Mouse (Mus musculus) lung, postnatal 4 days (tissue): ENCODE measurements around the gene Lage3.
A peak's percentile ranks its signal among the peaks of the same experiment; 100 is the strongest.
"Not testable (repeated sequence)": the region's sequence is repeated elsewhere in the genome, so short reads cannot be mapped to it uniquely, and the experiment has no call there.

Experiments used
- DNase-seq, 2 experiments: peaks; one replicate each; pipeline ENCODE4 v3.0.0; 2021

The Lage3 gene

DNA sequence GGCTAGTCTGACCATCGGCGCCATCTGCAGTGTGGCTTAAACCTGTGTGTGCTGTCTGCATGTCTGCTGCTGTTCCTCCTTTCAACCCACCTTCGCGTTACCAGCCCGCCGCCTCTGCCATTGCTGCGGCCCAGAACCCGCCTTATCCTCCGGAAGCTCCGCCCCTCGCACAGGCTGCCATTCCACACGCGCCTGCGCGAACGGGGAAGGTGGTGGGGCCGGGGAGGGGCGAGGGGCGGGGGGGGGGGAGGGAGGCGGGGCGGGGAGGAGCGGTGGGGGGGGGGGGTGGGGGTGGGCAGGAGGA is at the start of gene Lage3:
Lage3 (minus strand) TSS at position 152 of the 304 bp plus-strand sequence.
- peak; percentile 86 to 89 for DNase-seq

DNA sequence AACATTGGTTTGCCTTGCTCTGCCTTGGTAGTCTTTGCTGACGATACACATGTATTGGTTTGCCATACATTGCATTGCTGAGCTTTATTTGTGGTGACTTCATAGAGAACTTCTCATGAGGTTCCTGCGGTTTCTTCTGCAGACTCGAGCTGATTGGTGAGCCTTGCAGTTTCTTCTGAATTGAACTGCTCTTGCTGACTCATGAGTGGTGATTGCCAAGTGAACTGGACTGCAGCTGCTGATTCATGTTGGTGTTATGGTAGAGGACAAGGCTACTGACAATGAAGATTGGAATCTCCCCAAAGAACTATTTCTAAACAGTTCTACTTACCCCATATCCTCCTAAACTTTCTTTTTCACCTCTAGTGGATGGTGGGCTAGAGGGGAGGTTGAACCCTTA is 46.7 kb upstream of the Lage3 start:
- DNase-seq, result no peak

DNA sequence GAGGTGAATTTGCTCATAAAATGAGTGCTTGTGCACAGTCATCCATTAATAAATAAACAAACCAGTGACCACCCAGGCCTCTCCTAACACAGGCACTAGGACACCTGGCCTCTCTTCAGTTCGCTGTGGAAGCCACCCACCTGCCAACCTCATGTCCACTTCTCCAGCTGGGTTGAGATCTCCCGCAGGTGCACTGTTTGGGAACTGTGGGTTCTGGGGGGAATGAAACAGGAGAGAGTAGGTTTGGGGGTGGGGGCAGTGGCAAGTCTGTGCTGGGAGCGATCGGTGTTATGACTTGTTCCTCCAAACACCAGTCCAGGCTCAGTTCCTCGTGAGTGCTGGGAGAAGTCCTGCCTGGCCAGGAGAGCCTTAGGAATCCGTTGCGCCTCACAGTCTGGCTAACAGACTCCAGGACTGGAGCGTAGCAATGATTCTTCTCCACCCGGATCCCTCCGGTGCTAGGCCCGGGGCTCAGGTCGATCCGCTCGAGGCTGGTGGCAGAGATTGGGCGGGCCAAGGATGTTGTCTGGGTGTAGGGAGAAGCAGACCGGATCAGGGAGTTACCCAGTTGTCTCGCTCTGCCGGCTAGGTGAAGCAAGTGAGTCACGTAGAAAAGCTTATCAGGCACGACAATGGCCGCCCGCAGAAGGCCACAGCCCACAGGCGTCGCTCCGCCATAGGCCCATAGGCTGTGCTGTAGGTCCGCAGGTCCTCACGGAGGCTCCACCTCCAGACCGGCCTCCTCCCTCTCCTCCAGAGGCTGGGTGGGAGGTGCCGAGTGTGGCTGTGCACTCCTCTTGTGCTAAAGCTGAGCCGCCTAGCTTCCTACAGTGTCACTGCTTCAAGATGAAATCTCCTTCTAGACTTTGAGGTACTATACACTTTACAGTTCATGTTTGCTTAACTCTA is 39.4 kb upstream of the Lage3 start, which contains the start of the genes Fam3a and Ikbkg:
Fam3a (minus strand) TSS at position 738 of the 909 bp plus-strand sequence.
Ikbkg (plus strand) TSS at position 756 of the 909 bp plus-strand sequence.
- peak; percentile 87 to 94 for DNase-seq

DNA sequence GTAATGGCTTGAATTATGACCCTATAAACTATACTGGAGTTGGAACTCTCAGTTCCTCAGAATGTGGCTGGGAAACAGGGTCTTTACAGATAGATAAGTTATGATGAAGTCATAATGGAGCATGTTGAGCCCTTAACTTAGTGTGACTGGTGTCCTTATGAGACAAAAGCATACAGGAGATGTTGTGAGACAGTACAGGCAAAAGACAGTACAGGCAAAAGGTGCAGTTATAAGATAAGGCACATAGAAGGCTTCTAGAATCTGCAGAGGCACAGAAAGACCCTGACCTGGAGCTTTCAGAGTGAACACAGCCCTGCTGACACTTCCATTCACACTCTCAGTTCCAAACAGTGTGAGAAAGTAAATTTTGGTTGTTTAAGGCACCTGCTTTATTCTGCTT is 34.7 kb upstream of the Lage3 start:
- no peak for DNase-seq

DNA sequence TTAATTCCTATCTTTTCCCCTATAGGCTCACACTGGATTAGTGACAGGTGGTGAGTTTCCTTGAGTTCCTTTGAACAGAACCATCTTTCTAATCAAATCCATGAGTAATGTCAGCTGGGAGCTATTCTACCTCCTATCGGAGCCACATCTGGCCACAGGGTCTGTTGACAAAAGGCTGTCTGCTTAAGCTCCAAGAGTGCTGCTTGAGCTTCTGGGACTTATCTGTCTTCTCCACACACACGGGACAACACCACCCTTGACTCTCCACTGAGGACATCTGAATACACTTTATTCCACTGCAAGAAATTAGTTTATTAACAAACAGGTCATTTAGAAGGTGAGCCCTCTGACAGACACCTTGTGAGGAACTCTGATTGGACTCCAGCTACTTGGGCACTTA is 31.0 kb upstream of the Lage3 start:
- DNase-seq, result no peak

DNA sequence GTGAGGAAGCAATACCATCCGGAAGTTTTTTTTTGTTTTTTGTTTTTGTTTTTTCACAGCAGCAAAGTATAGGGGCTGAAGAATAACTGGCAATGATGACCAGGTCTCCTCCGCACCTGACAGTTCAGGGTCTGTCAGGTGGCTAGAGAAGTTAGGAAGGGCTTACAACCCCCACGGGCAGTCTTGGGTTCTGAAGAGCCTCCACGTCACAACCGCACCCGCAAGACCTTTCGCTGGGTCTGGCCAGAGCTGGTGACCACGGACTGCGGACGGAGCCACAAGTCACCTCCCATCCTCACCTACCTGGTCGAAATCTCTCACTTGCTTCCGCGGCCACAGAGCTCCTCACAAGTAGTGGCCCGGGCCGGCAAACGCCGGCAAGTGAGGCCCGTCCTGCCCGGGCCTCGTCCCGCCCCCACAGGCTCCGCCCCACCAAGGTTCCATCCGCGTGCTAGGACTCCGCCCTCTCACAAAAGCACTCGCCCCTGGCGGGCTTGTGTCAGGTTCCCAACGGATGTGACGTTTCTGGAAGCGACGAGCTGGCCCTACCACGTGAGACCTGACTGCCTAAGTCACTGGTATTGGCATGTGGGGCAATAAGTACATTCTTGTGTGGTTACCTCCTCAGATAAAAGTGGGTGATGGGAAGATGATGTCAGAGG is 19.6 kb upstream of the Lage3 start, which contains the start of the genes Ubl4a and Slc10a3:
Ubl4a (minus strand) TSS at position 331 of the 662 bp plus-strand sequence.
Slc10a3 (minus strand) TSS at position 462 of the 662 bp plus-strand sequence.
- DNase-seq, result peak; percentile 91 to 93

DNA sequence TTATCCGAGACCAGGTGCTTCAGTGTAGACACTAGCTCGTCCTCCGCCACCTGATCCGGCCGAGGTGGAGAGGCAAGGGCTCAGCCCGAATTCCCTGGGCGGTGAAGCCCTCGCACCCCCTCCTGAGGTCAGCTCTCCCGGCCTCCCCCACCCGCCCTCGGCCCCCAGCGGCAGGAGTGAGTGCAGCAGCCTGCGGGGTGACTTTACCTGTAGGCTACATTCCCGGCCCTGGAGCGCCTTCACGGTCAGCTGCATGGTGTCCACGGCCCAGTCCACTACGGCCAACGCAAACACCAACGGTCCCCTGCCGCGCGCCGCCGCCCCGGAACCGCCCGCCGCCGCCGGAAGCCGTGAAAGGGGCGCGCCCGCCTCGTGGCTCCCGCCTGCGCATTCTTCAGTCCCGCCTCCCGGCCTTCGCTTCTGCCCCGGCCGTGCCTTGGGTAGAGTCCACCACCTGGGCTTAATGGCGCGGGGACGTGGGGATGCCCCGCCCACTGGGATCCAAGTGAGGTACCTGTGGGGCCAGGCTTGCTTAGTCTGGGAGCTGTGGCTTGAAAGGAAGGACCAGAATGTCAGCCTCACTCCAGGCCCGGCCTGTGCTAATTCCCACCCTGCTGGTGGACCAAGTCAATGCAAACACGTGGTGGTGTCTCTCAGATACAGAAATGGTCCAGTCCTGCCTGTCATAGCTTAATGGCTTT is 14.9 kb upstream of the Lage3 start:
- DNase-seq, result peak; percentile 81 to 86

DNA sequence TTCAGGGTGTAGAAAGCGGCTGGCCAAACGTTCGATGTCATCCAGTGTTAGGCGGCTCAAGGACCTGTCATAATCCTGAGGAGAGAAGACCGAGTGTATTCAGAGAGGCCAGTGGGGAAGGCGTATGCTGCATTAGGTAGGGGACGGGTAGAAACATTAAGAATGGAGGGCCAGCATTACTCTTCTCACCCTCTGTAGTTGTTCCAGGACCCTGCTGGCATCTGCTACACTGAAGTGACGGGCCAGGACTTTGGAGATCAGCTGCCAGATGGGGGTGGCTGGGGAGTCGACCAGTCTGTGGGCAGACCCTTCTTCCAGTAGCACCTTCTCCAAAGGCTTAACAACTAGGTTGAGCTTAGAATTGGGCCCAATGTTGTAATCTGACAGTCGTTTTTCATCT is 14.1 kb upstream of the Lage3 start:
- DNase-seq, result no peak

DNA sequence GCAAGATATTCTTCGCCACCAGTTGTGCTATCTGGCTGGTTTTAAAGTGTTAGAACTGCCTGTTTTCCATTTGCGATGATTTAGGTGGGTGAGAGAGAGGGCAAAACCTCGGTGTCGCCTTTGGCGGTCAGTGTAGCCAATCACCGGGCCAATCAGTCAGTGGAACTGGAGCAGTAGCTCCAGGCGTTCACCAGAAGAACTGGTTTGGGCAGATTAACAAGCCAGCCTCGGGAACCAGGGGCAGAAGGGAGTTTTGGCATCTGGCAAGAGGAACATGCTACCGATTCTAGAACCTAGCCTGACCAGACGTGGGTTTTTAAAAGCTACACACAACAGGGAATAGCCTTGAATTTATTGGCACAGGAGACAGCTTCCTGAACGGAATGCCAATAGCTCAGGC is 5.8 kb upstream of the Lage3 start:
- no peak for DNase-seq

DNA sequence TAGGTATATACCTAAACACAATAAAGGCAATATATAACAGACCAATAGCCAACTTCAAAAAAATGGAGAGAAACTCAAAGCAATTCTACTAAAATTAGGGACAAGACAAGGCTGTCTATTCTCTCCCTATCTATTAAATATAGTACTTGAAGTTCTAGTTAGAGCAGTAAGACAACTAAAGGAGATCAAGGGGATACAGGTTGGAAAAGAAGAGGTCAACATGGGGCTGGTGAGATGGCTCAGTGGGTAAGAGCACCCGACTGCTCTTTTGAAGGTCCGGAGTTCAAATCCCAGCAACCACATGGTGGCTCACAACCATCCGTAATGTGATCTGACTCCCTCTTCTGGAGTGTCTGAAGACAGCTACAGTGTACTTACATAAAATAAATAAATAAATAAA is 3.7 kb upstream of the Lage3 start:
- DNase-seq, result not testable (repeated sequence)

DNA sequence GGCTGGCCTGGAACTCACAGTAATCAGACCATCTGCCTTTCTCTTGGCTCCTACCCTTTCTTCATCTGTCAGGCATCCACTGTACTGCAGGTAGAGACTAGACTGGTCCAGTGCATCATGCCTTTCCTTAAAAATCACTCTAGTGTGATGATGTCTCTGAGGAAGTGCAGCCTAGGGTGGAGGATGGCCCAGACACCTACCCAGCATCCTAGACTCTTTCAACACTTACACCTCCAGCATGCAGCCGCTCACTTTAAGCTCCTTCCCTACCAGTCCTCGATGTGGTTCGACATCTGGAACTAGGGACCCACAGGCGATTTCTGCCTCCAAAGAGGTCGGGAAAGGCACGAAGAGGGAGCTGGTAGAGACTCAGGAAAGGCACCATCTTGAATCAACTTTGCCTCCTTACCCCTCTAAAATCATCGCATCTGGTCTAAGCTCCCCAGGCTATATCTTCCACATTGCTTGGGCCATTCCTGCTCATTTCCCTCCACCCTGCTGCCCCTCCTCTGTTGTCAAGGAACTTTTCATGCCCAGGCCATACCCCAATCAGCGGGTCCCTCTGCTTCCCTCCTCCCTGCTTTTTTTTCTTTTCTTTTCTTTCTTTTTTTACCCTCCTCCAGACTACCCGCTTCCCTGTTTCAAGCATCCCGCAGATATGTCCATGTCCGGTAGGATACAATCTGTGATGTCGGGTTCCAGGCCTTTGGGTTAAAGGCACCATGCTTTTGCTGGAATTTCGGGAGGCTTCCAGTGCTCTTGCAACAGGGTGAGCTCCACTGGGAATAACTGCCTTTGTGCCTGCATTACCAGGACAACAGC is 562 bp downstream of the Lage3 start:
- no peak for DNase-seq

DNA sequence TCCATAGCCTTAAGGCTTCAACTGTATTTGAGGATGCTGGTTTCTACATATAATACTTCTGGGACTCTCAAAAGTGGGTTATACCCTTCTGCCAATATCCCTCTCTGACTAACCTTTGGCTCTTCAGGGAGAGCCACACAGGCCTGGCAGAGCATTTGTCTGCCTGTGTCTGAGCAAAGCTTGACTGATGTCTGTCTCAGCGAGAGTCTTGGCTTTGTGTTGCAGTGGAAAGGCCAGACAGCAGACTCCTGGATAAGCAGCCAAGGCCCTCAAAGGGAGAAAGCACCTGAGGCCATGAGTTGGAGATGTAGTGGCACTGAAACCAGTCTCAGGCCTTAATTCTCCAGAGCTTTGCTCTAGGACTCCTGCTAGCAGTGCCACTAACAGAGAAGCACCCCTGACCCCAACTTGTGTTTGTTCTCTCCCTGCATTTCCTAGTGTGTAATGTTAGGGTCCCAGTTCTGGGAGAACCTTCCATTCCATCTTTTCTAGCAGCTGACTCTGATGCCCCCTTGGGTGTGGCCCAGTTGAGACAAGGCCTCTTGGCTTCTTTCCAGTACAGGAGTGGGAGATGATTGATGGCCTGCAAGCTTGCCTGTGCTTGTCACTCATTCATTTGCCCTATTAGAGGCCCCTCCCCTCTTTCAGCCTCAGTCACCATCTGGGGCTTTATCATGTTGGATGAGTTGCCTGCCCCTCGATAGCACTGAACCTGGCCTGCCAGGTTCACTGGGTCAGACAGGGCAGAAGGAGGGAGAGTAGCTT is 23.1 kb downstream of the Lage3 start:
- DNase-seq, result no peak

DNA sequence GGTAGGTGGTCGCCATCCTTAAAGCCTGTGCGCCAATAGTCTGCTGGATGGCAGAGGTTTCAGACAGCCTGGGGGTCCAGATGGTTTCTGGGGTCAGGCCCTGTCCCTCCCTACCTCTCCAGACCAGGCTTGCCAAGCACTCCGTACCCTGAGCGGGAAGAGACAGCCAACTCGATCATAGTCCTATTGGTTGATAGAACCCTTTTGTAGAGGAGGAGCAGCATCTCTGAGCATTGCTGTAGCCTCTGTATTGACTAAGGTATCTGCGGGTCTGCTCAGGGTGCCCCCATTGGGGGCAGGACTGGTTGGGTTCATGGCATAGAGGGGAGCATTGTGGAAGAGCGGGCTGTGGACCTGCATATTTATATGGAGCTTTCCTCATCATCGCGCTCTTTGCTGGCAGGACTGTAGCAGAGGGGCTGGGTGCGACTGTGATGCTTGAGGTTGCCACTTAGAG is 24.2 kb downstream of the Lage3 start:
- no peak for DNase-seq

DNA sequence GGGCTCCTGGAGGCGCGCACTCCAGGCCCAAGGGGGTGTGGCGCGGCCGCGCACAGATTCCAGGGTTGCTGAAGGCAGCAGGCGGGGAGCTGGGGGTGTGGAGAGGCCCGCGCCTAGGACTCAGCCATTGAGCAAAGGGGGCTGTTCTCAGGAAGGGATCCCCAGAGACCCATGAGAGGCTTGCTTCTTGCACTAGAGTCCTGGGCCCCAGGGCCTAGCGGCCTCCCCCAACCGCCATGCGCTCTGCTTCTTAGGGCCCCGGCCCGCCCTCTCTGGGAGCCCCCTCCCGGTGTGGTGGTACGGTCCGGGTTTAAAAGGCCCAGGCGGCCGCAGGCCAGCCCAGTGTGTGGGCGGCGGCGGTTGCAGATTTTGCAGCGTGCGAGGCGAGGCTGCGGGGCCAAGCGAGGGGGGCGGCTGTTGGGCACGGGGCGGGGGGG is 24.7 kb downstream of the Lage3 start, which contains the start of gene Plxna3:
Plxna3 (plus strand) TSS at position 342 of the 437 bp plus-strand sequence.
- DNase-seq, result peak; percentile 78 to 81

DNA sequence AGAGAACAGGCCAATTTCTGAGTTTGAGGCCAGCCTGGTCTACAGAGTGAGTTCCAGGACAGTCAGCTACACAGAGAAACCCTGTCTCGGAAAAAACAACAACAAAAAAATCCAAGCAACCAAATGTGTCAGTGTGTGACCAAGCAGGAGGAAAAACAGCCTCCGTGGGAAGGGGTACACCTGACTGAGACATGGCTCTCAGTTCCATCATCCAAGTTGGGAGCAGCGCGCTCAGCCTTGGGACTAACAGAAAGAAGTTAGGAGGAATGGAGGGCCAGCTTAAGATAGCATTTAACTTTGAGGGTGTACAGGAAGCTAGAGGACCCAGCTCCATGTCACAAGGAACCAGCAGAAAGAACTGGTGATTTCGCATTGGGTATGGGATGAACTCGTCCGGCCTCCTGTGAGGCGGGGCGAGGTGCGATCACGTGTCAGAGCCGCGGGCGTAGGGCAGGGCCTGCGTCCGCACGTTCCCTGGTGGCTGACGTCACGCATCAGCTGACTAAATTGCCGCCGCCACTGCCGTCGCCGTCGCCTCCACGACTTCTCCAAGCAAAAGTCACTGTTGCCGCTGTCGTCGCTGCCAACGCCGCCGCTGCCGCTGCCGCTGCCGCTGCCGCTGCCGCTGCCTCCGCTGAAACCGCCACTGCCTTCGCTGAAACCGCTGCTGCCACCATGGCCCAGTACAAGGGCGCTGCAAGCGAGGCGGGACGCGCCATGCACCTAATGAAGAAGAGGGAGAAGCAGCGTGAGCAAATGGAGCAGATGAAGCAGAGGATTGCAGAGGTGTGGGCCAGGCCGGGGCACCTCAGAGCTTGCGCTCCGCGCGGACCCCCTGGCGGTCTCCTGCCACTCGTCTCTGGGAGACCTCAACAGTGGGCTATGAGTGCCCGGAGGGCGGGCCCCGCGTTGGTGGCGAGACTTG is 40.6 kb downstream of the Lage3 start, which contains the start of gene Fam50a:
Fam50a (plus strand) TSS at position 494 of the 925 bp plus-strand sequence.
- DNase-seq, result peak; percentile 89 to 93

DNA sequence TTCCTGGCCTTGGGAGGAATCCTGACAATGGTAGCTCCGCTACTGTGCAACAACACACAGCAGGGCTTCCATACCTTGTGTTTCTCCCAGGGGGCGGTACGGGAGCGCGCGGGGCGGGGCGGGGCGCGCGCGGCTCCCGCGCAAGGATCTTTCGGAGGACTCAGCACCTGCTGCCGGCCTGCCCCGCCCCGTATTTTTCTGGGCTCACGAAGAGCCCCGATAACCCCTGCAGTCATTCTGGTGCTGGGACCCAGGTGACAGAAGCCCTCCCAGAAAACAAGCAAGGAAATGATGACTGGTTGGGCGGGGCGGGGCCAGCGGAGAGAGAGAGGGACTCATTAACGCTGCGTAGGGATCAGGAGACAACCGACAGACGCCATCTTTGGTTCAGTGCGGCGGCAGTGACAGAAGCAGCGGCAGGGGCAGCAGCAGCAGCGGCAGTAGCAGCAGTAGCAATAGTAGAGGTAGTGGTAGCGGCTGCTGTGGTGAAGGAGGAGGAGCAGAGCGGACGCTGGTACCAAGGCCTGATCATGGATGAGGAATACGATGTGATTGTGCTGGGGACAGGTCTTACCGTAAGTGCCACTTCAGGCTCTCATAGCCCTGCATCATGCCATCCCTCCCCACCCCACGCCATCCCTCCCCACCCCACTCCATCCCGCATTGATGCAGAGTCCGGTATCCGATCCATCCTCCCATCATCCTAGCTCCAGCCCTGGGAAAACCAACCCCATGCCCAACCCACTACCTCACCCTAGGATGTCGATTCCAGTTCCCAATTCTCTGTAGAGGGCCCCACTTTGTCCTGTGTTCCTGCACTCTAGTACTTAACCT is 48.3 kb downstream of the Lage3 start, which contains the start of gene Gdi1:
Gdi1 (plus strand) TSS at position 132 of the 834 bp plus-strand sequence.
- peak; percentile 81 to 84 for DNase-seq
